Mouse (Mus musculus) spleen, adult 12 weeks (tissue): ENCODE results near the gene Bmpr2.
"Not testable (repeated sequence)": the region's sequence is repeated elsewhere in the genome, so short reads cannot be mapped to it uniquely, and the experiment has no call there.

Experiments used
- DNase-seq: peaks from one replicate; pipeline ENCODE4 v3.0.0; 2022; ENCODE audit warnings: low spot score

Bmpr2 gene

GRCm38 (mm10) chr1:59763164-59763768, at the start of gene Bmpr2:
Gene Bmpr2, plus strand, starts transcription at chr1:59763400.
- peak; percentile 71 for DNase-seq

DNA sequence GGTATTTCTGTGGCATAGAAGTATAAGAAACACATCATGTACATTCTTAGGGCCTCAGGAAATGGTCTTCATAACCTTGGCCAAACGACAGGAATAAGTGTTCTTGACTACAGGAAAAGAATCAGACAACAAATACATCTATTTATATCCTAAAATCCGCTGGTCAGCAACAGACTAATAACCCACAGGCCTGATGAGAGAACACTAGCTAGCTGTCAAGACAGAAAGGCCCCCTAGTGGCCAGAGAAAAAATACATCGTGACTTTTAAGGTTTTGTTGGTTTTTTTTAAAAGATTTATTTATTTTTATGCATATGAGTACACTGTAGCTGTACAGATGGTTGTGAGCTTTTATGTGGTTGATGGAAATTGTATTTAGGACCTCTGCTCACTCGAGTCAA, 43.3 kb upstream of the Bmpr2 start:
- no peak for DNase-seq

GRCm38 (mm10) chr1:59725661-59726060, 37.5 kb upstream of the Bmpr2 start:
- DNase-seq: no peak

DNA sequence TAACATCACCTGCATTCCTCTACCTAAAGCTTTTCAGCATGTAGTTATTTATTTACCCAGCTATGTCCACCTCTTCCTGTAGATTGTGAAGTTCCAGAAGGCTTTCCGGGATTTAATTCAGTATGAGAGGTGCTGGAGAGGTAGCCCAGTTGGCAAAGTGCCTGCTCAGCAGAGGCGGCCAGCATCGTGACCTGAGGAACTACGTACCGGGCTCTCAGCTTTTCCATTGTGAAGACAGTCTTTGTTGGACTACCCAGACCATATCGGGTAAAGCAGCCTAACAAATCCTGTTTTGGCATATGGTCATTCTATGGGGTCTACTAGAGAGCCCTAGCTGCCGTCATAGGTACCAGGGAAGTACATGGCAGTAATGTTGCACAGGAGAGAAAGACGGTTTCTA, 33.1 kb upstream of the Bmpr2 start:
- no peak for DNase-seq

GRCm38 (mm10) chr1:59730737-59731136, 32.5 kb upstream of the Bmpr2 start:
- no peak for DNase-seq

- DNase-seq: no peak
Measured at GRCm38 (mm10) chr1:59734076-59734475, 29.1 kb upstream of the Bmpr2 start.

DNA sequence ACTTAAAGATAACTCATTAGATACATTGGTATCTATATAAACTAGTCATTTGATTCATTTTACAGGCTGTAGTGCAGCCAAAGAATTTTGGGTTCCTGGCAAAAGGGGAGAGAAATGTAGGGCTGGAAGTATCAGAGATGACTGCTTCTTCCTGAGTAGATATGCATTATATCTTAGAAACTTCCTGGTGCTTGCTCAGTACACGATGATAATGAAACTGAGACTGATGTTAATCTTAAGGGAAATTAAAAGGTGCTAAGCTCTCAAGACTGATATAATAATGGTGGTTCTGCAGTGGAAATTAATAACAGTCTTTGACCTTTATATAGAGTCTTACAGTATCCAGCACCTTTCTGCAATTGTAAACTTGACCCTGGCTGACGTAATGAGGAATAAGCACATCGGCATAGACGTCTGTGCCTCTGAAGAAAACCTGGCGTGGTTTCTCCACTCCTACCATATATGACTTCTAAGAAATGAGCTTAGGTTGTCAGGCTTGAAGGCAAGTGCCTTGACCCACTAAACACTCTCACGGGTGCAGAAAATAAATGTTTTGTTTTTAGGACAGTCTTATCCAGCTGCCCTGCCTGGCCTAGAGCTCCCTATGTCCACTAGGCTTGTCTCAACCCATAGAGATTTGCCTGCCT, 24.3 kb upstream of the Bmpr2 start:
- no peak for DNase-seq

GRCm38 (mm10) chr1:59739577-59740354, 23.4 kb upstream of the Bmpr2 start:
- DNase-seq: no peak

DNA sequence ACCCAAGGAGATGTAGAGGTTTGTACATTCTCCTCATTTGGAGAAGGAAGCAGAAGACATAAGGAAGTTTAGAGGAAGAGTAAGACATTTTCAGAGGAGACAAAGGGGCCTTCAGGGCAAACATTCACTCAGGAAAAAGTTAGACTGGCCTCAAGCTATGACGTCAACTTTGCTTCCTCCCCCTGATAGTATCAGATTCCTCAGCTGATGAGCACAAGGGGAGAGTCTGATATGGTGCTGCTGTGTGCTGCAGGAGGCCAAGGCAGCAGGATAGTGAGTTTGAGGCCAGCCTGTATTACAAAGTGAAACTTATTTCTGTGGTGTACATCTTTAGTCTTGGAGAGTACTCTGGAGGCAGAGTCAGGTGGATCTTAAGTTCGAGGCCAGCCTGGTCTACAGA, 14.2 kb upstream of the Bmpr2 start:
- no peak for DNase-seq

DNA sequence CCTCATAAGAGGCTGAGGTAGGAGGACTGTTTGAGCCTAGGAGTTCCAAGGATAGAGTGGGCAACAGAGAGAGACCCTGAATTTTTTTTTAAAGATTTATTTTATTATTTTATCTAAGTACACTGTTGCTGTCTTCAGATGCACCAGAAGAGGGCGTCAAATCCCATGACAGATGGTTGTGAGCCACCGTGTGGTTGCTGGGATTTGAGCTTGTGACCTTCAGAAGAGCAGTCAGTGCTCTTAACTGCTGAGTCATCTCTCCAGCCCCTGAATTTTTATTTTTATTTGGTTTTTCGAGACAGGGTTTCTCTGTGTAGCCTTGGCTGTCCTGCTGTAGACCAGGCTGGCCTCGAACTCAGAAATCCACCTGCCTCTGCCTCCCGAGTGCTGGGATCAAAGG, 13.5 kb upstream of the Bmpr2 start:
- not testable (repeated sequence) for DNase-seq

DNA sequence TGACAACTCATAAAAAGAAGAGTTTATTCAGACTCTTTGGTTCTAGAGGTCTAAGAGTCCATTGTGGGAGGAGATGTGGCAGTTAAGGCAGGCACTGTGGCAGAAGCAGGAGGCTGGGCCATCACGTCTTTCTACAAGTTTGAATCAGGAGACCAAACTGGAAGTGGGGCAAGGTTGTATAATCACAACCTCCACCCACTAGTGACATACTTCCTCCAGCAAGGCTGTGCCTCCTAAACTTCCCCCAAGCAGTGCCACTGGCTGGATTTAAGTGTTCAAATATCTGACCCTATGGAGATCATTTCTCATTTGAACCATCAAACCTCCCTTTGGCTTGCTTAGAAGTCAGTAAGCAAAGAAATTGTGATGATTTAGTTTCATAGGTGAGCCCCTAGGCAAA, 7.9 kb upstream of the Bmpr2 start:
- no peak for DNase-seq

DNA sequence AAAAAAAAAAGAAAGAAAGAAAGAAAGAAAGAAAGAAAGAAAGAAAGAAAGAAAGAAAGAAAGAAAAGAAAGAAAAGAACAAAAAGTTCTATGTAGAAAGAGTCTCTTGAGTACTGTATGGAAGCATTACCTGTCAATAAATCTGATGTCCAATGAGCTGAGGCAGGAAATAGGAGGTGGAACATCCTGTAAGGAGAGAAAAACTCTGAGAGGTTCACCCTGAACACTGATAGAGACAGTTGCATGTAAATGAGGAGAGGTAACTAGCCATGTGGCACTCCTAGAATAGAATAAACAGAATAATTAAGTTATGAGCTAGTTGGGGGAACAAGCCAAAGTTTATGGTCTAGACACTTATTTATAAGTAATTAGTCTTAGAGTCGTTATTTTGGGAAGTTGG, 4.9 kb upstream of the Bmpr2 start:
- no peak for DNase-seq

GRCm38 (mm10) chr1:59762208-59762607, 992 bp upstream of the Bmpr2 start:
- peak; percentile 11 for DNase-seq

GRCm38 (mm10) chr1:59762651-59763163, 493 bp upstream of the Bmpr2 start:
- DNase-seq: no peak

- DNase-seq: peak; percentile 29
Measured at GRCm38 (mm10) chr1:59763781-59764251, 616 bp downstream of the Bmpr2 start.

DNA sequence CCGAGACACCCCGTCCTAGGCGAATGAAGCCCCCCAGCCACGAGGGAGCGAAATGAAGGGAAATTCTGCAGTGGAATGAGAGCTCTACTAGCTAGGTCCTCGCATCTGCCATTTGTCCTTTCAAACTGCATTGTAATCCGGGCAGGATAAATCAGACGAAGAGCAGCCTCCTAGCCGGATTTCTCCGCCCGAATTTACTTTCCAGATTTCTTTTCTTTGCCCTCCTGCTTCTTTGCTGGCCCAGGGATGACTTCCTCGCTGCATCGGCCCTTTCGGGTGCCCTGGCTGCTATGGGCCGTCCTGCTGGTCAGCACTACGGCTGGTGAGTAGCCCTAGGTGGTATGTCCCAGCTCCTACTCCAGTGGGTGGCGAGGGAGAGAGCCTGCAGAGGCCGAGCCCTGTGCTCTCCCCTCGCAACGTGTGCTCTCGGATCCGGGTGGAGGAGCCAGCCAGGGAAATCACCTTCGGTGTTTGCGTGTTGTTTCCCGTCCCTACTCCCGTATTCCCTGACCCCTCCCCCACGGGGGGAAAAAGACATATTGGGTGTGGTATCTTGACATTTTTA, 1.3 kb downstream of the Bmpr2 start:
- peak; percentile 9 for DNase-seq

DNA sequence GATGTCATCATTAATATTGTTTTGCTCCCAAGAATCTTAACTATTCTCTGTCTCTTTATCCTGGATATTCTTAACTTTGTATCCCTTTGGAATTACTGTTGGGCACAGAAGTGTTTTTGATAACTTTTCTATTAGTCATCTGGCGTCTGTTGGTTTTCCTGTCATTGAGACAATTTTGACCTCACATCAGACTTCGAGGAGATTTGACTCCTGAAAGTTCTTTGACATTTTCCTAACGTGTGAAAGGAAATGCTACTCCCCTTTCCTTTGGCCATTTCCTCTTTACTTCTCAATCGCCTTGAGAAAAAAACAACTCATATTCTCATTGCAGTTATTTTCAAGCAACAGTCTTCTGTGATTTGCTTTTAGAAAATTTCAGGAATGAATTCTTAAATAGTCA, 2.1 kb downstream of the Bmpr2 start:
- DNase-seq: no peak

GRCm38 (mm10) chr1:59766626-59767025, 3.4 kb downstream of the Bmpr2 start:
- no peak for DNase-seq

DNA sequence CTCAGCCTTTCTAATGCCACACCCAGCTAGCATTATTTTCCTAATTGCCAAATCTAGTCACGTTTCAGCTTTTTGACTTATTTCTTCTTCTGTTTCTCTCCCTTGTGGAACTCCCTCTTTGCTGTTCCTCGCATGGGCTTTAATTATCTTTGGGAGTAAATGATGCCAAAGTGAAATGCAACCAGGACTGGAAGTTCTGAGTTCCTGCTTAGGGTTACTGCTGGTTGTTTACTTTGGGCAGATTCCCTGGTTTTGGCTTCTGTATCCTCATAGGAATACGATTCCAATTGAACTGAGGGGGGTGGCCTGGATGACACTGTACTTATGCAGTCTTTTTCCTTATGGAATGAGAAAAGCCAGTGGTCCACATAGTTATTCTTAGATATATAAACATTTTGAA, 8.7 kb downstream of the Bmpr2 start:
- DNase-seq: no peak

DNA sequence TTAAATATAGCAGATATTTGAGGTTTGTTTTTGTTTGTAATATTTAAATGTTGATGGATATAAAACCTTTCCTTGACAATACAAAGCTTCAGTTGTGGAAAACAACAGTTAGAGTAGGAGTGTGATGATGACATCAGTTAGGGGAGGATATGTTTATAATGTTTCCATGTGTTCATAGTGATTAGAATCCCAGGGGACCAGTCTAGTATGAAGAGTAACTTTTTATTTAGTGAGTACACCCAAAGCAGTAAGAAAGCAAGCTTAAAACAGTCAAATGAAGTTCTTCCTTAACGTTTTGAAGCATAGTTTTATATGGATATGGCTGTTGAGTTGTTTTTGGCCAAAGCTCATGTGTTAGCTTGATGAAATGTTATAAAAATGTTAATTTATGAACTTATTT, 17.9 kb downstream of the Bmpr2 start:
- DNase-seq: no peak

DNA sequence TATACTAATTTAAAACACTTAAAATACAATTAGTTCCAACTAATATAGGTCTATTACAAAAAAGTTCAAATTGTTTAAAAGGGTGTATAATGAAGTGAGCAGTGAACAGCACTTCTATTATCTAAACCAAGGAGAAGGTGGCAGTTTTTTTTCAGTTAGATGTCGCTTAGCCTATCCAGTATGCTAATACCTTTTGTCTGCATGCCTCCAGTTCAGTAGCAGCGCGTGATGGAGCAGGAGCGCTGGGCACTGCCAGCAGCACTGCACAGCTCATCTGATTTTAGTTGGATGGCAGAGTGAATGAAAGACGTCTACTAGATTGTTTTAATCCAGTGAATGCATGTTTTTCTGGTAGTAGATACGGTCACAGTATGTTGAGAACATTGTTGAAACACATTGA, 25.8 kb downstream of the Bmpr2 start:
- no peak for DNase-seq

DNA sequence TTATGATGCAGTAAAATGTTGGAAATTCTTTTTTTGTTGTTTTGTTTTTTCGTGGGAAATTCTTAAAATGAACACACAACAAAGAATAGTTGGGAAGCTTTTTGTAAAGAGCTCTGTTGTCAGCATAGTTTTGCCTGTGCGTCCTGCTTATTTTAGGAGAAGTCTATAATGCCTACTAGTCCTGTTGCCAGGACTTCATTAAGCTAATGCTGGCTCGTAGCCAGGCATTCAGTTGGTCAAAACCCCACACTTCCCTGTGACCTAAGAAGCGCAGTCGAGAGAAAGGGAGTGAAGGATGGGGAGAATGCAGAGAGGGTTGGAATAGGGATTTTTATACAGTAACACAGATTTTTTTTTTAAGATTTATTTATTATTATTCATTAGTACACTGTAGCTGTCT, 26.5 kb downstream of the Bmpr2 start:
- DNase-seq: no peak

DNA sequence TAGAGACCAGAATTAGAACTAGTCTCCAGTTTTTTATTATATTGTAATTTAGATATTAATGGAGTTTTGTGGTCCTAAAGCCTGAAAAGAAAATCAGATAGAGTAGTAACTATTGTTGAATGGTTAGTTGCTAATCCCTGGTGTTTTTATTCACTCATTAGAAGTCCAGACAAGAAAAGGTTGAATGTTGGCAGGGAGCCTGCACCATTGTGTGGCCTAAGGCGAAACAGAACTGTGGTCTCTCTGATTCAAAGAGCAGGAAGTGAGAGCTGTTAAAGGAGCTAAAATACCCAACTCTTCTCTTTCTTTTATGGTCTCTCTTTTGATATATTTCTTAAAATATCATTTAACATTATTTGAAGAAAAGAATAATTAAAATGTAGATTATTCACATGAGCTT, 32.1 kb downstream of the Bmpr2 start:
- no peak for DNase-seq
